Mouse (Mus musculus) heart, embryonic 13.5 days (tissue): ENCODE results near the gene Hcrtr1. TPM values are rescaled to one million over a fixed set of nuclear protein-coding genes. Genes with fewer than 3 reads are reported as not detected.
A peak's percentile ranks its signal among the peaks of the same experiment; 100 is the strongest.

Source experiments
- ATAC-seq: fragments of 200-750 bp; cut with Nextera tagmentation; 2 replicates; pipeline ENCODE4 v1.8.0; 2017; ENCODE audit warnings: moderate TSS enrichment; ENCODE audit not compliant: insufficient number of reproducible peaks, low FRiP score, low TSS enrichment; ENCODE audit errors: extremely low read depth
- H3K27ac ChIP-seq: fragments of 300-500 bp; sonication (generic); replicated peaks from 2 replicates; pipeline ENCODE4 v1.5.1; 2015; ENCODE audit warnings: moderate library complexity, mild to moderate bottlenecking, inconsistent platforms
- H3K27me3 ChIP-seq: fragments of 300-500 bp; sonication (generic); replicated peaks from 2 replicates; pipeline ENCODE4 v1.6.1; 2015; ENCODE audit warnings: mild to moderate bottlenecking, inconsistent platforms
- H3K36me3 ChIP-seq: fragments of 300-500 bp; sonication (generic); 2 replicates; pipeline ENCODE4 v1.6.1; 2015; ENCODE audit warnings: mild to moderate bottlenecking, inconsistent platforms
- H3K4me1 ChIP-seq: fragments of 300-500 bp; sonication (generic); 2 replicates; pipeline ENCODE4 v1.6.1; 2015; ENCODE audit warnings: inconsistent platforms
- H3K4me2 ChIP-seq: fragments of 300-500 bp; sonication (generic); 2 replicates; pipeline ENCODE4 v1.6.1; 2015; ENCODE audit warnings: inconsistent platforms, mild to moderate bottlenecking, moderate library complexity
- H3K4me3 ChIP-seq: fragments of 300-500 bp; sonication (generic); 2 replicates; pipeline ENCODE4 v1.5.1; 2015; ENCODE audit warnings: moderate library complexity, mild to moderate bottlenecking, inconsistent platforms
- H3K9ac ChIP-seq: fragments of 300-500 bp; sonication (generic); 2 replicates; pipeline ENCODE4 v1.6.1; 2015; ENCODE audit warnings: inconsistent platforms, mild to moderate bottlenecking, moderate library complexity
- H3K9me3 ChIP-seq: fragments of 300-500 bp; sonication (generic); 2 replicates; pipeline ENCODE4 v1.6.1; 2016; ENCODE audit warnings: inconsistent platforms
- WGBS: fragments of 180-500 bp; shearing (Covaris S2); methylation state at CpG from one replicate; pipeline ENCODE4 v1.1.7; 2015; ENCODE audit warnings: mixed read lengths; 5-methylcytosine and 5-hydroxymethylcytosine counted together
- polyA plus RNA-seq: library from polyadenylated mRNA; unstranded; fragments of >200 nt; fragmentation: Nextera tagmentation; extraction: Ambion mirVana; gene quantifications from 2 replicates; pipeline ENCODE4 v1.2.1, GENCODE M21; 2015

The Hcrtr1 gene
- polyA plus RNA-seq, 1 experiment from 2014 or later, result 0.32 TPM

- no peak for ATAC-seq
- H3K27ac ChIP-seq, result peak overlapping the region; percentile 91
- H3K9ac ChIP-seq, result peak overlapping the region; percentile 67
- H3K4me1 ChIP-seq, result peaks cover 90% of the 10 kb centered on the region
- H3K27me3 ChIP-seq, result no peaks in the 10 kb centered on the region
- WGBS, result 50% methylated on average over 22 of the region's 22 CpGs
- H3K9me3 ChIP-seq, result no peaks in the 10 kb centered on the region
- peaks cover 18% of the 10 kb centered on the region for H3K36me3 ChIP-seq
- peak overlapping the region; percentile 63 for H3K4me2 ChIP-seq
- H3K4me3 ChIP-seq, result peak overlapping the region; percentile 9; the same call in 1 of the 2 replicates
Observed at GRCm38 (mm10) chr4:130167321-130167720, 28.2 kb upstream of the Hcrtr1 start.

- Histone ChIP-seq H3K9me3 (no peaks in the 10 kb centered on the region), H3K9ac (peak overlapping the region; percentile 54), H3K4me3 (no peak overlapping the region), H3K36me3 (peaks cover 18% of the 10 kb centered on the region), H3K4me2 (peak overlapping the region; percentile 24; the same call in 1 of the 2 replicates), H3K4me1 (peaks cover 89% of the 10 kb centered on the region), H3K27me3 (no peaks in the 10 kb centered on the region), H3K27ac (peak overlapping the region; percentile 61)
- 79% methylated on average over 8 of the region's 8 CpGs for WGBS
- ATAC-seq, result no peak
Observed at GRCm38 (mm10) chr4:130166592-130166991, 27.4 kb upstream of the Hcrtr1 start.

GRCm38 (mm10) chr4:130166061-130166460 lies 26.9 kb upstream of the Hcrtr1 start:
- 77% methylated on average over 18 of the region's 18 CpGs for WGBS
- Histone ChIP-seq H3K4me1 (peaks cover 89% of the 10 kb centered on the region), H3K4me2 (no peak overlapping the region), H3K27ac (peak overlapping the region; percentile 61), H3K4me3 (no peak overlapping the region), H3K9me3 (no peaks in the 10 kb centered on the region), H3K36me3 (peaks cover 18% of the 10 kb centered on the region), H3K27me3 (no peaks in the 10 kb centered on the region), H3K9ac (peak overlapping the region; percentile 54)
- no peak for ATAC-seq

GRCm38 (mm10) chr4:130164121-130164520 lies 25.0 kb upstream of the Hcrtr1 start:
- peak overlapping the region; percentile 80 for H3K9ac ChIP-seq
- no peaks in the 10 kb centered on the region for H3K27me3 ChIP-seq
- no peak for ATAC-seq
- H3K36me3 ChIP-seq, result peaks cover 10% of the 10 kb centered on the region
- H3K4me2 ChIP-seq, result peak overlapping the region; percentile 70
- WGBS, result 71% methylated on average over 6 of the region's 6 CpGs
- H3K4me3 ChIP-seq, result no peak overlapping the region
- H3K27ac ChIP-seq, result peak overlapping the region; percentile 71
- peaks cover 74% of the 10 kb centered on the region for H3K4me1 ChIP-seq
- H3K9me3 ChIP-seq, result no peaks in the 10 kb centered on the region

- Histone ChIP-seq H3K4me1 (peaks cover 67% of the 10 kb centered on the region), H3K9ac (peak overlapping the region; percentile 80), H3K27me3 (no peaks in the 10 kb centered on the region), H3K36me3 (peaks cover 7% of the 10 kb centered on the region), H3K4me3 (peak overlapping the region; percentile 45), H3K9me3 (no peaks in the 10 kb centered on the region), H3K27ac (peak overlapping the region; percentile 71), H3K4me2 (peak overlapping the region; percentile 70)
- WGBS, result 3% methylated on average over 20 of the region's 20 CpGs
- no peak for ATAC-seq
Observed at GRCm38 (mm10) chr4:130163391-130163861, 24.3 kb upstream of the Hcrtr1 start.

GRCm38 (mm10) chr4:130161349-130161748 lies 22.2 kb upstream of the Hcrtr1 start:
- 0 out of 2 replicates have a peak overlapping the region, but pooled peaks have one; percentile 19 for H3K9ac ChIP-seq
- 14% methylated on average over 4 of the region's 4 CpGs for WGBS
- H3K4me1 ChIP-seq, result peaks cover 46% of the 10 kb centered on the region
- no peak overlapping the region for H3K4me3 ChIP-seq
- H3K36me3 ChIP-seq, result peaks cover 7% of the 10 kb centered on the region
- no peaks in the 10 kb centered on the region for H3K27me3 ChIP-seq
- no peaks in the 10 kb centered on the region for H3K9me3 ChIP-seq
- peak overlapping the region; percentile 11; the same call in 1 of the 2 replicates for H3K4me2 ChIP-seq
- peak overlapping the region; percentile 32 for H3K27ac ChIP-seq
- no peak for ATAC-seq

- no peak overlapping the region for H3K4me3 ChIP-seq
- H3K4me2 ChIP-seq, result no peak overlapping the region
- H3K27ac ChIP-seq, result no peak overlapping the region
- H3K27me3 ChIP-seq, result peaks cover 26% of the 10 kb centered on the region
- ATAC-seq, result no peak
- peaks cover 11% of the 10 kb centered on the region for H3K4me1 ChIP-seq
- H3K36me3 ChIP-seq, result no peaks in the 10 kb centered on the region
- H3K9me3 ChIP-seq, result 0 out of 2 replicates have a peak, but pooled peaks cover 3% of the 10 kb centered on the region
- 66% methylated on average over 12 of the region's 12 CpGs for WGBS
- H3K9ac ChIP-seq, result no peak overlapping the region
Observed at GRCm38 (mm10) chr4:130156812-130157371, 17.7 kb upstream of the Hcrtr1 start.

- no peak for ATAC-seq
- H3K4me3 ChIP-seq, result no peak overlapping the region
- 0 out of 2 replicates have a peak, but pooled peaks cover 3% of the 10 kb centered on the region for H3K9me3 ChIP-seq
- no peaks in the 10 kb centered on the region for H3K36me3 ChIP-seq
- H3K9ac ChIP-seq, result no peak overlapping the region
- H3K4me1 ChIP-seq, result no peaks in the 10 kb centered on the region; the same call in 1 of the 2 replicates
- no peak overlapping the region for H3K4me2 ChIP-seq
- WGBS, result 67% methylated on average over 3 of the region's 3 CpGs
- H3K27ac ChIP-seq, result no peak overlapping the region
- peaks cover 42% of the 10 kb centered on the region for H3K27me3 ChIP-seq
Observed at GRCm38 (mm10) chr4:130154250-130154649, 15.1 kb upstream of the Hcrtr1 start.

- Histone ChIP-seq H3K4me2 (no peak overlapping the region), H3K27ac (no peak overlapping the region), H3K4me1 (no peaks in the 10 kb centered on the region), H3K4me3 (no peak overlapping the region), H3K36me3 (no peaks in the 10 kb centered on the region), H3K9me3 (no peaks in the 10 kb centered on the region), H3K27me3 (peaks cover 76% of the 10 kb centered on the region), H3K9ac (no peak overlapping the region)
- 69% methylated on average over 10 of the region's 10 CpGs for WGBS
- ATAC-seq, result no peak
Observed at GRCm38 (mm10) chr4:130148405-130148804, 9.2 kb upstream of the Hcrtr1 start.

- Histone ChIP-seq H3K4me2 (no peak overlapping the region), H3K27me3 (peaks cover 92% of the 10 kb centered on the region), H3K4me3 (no peak overlapping the region), H3K4me1 (peaks cover 22% of the 10 kb centered on the region), H3K27ac (no peak overlapping the region), H3K36me3 (no peaks in the 10 kb centered on the region), H3K9me3 (no peaks in the 10 kb centered on the region), H3K9ac (no peak overlapping the region)
- WGBS, result 51% methylated on average over 3 of the region's 3 CpGs
- no peak for ATAC-seq
Observed at GRCm38 (mm10) chr4:130141786-130142185, 2.6 kb upstream of the Hcrtr1 start.

GRCm38 (mm10) chr4:130140992-130141402 lies 1.8 kb upstream of the Hcrtr1 start:
- Histone ChIP-seq H3K9me3 (no peaks in the 10 kb centered on the region), H3K4me1 (peaks cover 22% of the 10 kb centered on the region), H3K27ac (no peak overlapping the region), H3K4me2 (no peak overlapping the region), H3K36me3 (no peaks in the 10 kb centered on the region), H3K9ac (no peak overlapping the region), H3K4me3 (no peak overlapping the region), H3K27me3 (peaks cover 93% of the 10 kb centered on the region)
- WGBS, result 49% methylated on average over 9 of the region's 9 CpGs
- ATAC-seq, result no peak
